Mouse (Mus musculus): ENCODE measurements around the gene Nudt15.

Gene Nudt15

DNA sequence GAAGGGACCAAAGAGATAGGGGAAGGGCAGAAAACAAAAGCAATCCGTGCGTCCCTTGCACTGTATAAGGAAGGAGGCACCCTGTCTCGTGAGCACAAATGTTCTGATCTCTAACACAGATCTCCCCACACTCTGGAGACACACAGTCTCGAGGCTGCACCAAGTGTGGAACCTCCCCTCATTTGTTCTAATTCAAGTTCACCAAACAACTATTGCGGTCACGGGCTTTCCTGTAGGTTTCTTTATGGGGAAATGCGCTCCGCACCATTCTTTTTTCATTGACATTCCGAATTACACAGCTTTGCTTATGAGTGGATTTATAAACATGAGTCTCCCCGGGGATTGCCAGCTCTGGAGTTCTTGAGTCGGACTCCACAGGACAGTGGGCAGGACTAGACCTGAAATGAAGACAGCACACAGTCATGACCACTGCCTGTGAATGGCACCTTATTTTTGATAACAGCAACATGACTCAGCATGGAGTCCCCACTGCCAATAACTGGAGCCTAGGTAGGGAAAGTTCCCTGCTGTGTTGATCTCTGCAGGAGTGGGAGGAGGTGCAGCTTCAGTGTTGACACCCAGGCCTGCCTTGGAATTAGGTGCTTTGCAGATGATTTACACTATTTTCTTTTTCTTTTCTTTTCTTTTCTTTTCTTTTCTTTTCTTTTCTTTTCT lies 40.2 kb downstream of the Nudt15 start:
- DNase-seq: peak; percentile 72

DNA sequence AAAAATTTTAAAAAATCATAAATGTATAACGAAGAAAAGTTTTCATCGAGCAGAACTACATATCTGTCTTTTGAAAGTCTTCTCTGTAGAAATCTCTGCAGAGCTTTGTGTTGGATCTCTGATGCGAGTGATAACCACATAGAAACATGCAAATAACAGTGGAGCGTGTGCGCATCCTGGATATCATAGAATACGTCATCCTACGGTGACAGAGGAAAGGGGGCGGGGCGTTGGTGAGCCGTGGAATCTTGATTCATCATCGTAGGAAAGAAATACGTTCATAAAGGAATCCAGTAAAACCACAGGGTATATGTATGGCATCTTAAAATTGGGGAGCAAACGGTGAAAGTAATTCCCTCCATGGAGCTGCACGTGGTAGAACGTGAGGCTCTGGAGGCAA lies 40.8 kb downstream of the Nudt15 start:
- peak; percentile 64 for DNase-seq

DNA sequence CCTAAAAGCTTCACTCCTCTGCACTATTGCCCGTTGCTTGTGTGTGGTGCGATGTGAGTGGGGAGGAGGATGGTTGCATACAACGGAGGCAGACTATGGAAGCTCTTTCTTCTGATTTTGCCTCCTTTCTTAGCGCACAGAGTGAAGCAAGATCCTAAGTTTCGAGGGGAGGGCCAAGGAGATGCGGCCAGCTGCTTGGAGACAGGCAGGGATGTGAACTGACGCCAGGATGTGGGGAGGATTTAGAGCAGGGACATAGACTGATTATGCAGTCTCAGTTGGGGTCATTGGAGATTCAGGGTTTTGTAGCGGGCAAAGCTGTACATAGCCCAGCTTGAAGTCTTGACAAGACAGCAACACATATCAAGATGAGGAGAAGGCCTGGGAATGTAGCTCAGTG lies 41.8 kb downstream of the Nudt15 start:
- peak; percentile 55 for DNase-seq

GRCm38 (mm10) chr14:73503237-73503933 lies 44.7 kb downstream of the Nudt15 start:
- no peak for DNase-seq

GRCm38 (mm10) chr14:73502591-73503184 lies 45.4 kb downstream of the Nudt15 start:
- DNase-seq: peak; percentile 47

DNA sequence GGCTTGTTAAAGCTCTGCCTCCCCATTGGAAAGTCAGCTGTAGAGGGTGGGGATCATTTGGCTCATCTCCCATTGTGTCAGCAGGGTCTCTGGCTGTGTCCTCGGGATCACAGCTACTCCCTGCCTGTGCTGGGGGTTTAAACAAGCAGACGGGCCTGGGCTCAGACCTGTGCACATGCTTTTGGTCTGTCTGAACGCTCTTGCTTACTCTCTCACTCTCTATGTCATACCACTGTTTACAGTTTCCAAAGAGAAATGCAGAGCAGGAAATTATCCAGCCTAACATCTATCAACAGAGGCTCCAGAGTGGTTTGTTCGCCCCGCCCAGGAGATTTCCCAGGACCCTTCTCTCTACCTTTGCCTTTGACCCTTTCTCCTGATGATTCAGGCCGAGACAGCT lies 46.3 kb downstream of the Nudt15 start:
- peak; percentile 60 for DNase-seq

DNA sequence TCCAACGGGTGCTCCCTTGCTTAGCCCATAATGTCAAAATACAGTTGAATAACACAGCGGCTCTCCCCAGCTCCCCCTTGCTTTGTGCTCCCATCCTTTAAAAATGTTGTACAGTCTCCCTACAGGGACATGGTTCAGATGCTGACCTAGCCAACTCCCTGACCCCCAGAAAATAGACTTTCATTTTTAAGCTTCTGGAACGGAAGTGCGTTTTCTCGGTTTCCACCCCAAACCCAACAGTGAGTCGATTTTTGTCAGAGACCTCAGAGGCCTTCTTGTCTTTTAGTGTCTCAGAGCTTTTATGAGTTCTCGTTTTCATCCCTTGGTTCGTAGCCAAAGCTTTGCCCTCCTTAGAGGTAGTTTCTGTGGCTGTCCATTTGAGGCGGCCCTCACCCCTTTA lies 46.8 kb downstream of the Nudt15 start:
- DNase-seq: no peak

- DNase-seq: peak; percentile 38
Measured at GRCm38 (mm10) chr14:73495753-73496152, 52.3 kb downstream of the Nudt15 start.

DNA sequence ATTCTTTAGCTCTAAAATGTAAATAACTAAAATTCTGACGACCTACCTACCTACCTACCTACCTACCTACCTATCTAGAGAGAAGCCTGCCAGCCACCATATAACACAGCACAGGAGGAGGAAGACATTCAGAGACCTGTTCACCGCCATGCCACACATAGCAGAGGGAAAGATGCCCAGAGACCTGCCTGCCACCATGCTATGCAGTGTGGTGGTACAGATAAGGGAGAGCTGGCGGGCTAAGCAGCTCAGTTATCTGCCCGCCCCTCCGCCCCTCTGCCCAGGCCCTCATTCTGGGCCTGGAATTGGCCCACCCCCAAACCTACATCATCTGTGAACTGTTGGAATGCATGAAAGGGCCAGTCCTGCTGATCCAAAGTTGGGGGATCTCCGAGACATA lies 53.9 kb downstream of the Nudt15 start:
- no peak for DNase-seq

GRCm38 (mm10) chr14:73493356-73493755 lies 54.7 kb downstream of the Nudt15 start:
- no peak for DNase-seq

- DNase-seq: no peak
Measured at GRCm38 (mm10) chr14:73486641-73487040, 61.4 kb downstream of the Nudt15 start.

DNA sequence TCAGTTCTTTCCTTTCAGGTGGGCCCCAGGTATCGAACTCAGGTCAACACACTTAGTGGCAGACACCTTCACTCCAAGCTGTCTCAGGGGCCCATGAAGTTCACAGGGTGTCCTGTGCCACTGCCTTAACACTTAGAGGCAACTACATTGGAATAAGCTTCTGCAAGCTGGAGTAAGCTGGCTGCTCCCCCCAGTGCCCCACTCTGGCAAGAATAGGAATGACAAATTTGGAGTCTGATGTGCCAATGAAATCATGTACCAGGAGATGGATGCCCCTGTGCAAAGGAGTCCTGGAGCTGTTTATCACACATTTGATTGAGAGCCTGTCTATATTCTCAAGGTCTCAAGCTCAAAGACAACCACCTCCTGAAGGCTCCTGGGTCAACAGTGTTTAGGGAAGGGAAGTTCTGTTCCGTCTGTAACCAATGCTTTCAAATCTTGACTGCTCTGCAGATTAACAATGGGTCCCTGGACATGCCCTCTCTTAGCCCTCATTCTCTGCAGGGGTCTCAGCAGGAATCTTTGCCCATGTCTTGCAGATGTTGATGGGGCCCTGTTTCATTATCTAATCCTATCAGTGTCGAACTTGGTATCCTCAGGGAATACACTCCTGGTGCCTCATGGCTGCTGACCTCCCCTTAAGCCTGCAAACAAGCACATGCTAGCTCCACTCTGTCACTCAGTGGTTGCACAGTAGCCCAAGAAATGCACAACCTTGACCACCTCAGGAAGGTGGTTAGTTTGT lies 63.5 kb downstream of the Nudt15 start:
- peak; percentile 33 for DNase-seq

- DNase-seq: no peak
Measured at GRCm38 (mm10) chr14:73483516-73484229, 64.4 kb downstream of the Nudt15 start.

DNA sequence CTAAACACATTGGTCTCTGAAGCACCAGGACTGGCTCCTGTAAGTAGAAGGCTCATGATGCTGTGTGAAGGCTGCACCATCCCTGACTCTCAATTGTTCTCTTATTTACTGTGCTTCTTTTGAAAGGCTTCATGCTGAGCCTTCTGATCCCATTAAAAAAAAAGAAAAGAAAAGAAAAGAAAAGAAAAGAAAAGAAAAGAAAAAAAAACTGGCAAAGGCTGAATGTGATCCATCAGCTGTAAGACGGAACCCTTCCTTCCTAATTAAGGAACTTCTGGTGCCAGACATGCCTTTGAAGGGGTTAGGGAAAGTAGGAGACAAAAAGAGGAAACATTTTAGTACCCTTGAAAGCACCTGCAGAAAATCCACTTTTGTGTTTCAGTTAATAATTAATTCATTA lies 68.3 kb downstream of the Nudt15 start:
- DNase-seq: no peak

GRCm38 (mm10) chr14:73478321-73478720 lies 69.7 kb downstream of the Nudt15 start:
- no peak for DNase-seq

GRCm38 (mm10) chr14:73477077-73477476 lies 71.0 kb downstream of the Nudt15 start:
- peak; percentile 65 for DNase-seq

GRCm38 (mm10) chr14:73476361-73476934 lies 71.6 kb downstream of the Nudt15 start:
- DNase-seq: peak; percentile 67

GRCm38 (mm10) chr14:73475506-73475905 lies 72.5 kb downstream of the Nudt15 start:
- peak; percentile 44 for DNase-seq

- peak; percentile 65 for DNase-seq
Measured at GRCm38 (mm10) chr14:73474636-73475093, 73.4 kb downstream of the Nudt15 start.

GRCm38 (mm10) chr14:73473670-73474460 lies 74.2 kb downstream of the Nudt15 start:
- peak; percentile 60 for DNase-seq

GRCm38 (mm10) chr14:73472205-73472604 lies 75.8 kb downstream of the Nudt15 start:
- no peak for DNase-seq
